Mouse (Mus musculus) intestine, embryonic 14.5 days (tissue): ENCODE measurements at regions not wholly inside any gene's neighbourhood (a gene's known extent, or its start where the extent isn't known, plus 50 kb on each side); places are given as distances from the start of the nearest gene placed in this dataset.

Experiments used
- ATAC-seq: fragments of 200-750 bp; cut with Nextera tagmentation; replicated peaks from 2 replicates; pipeline ENCODE4 v1.8.0; 2017; ENCODE audit warnings: low read depth, moderate number of reproducible peaks, moderate TSS enrichment, moderate library complexity; ENCODE audit not compliant: low FRiP score, low TSS enrichment
- DNase-seq: peaks from one replicate; pipeline ENCODE4 v3.0.0-alpha.2; 2018; ENCODE audit warnings: low spot score
- H3K27ac ChIP-seq: fragments of 300-500 bp; sonication (generic); 2 replicates; pipeline ENCODE4 v1.5.1; 2014; ENCODE audit warnings: low read depth, mild to moderate bottlenecking, control low read depth
- H3K27me3 ChIP-seq: fragments of 300-500 bp; sonication (generic); replicated peaks from 2 replicates; pipeline ENCODE4 v1.6.1; 2014; ENCODE audit warnings: low read length, control low read depth; ENCODE audit not compliant: control insufficient read depth, insufficient read depth
- H3K36me3 ChIP-seq: fragments of 300-500 bp; sonication (generic); 2 replicates; pipeline ENCODE4 v1.6.1; 2014; ENCODE audit warnings: low read length, control low read depth; ENCODE audit not compliant: control insufficient read depth, insufficient read depth
- H3K4me1 ChIP-seq: fragments of 300-500 bp; sonication (generic); replicated peaks from 2 replicates; pipeline ENCODE4 v1.6.1; 2014; ENCODE audit warnings: low read length, control low read depth, mixed read lengths; ENCODE audit not compliant: control insufficient read depth, insufficient read depth
- H3K4me2 ChIP-seq: fragments of 300-500 bp; sonication (generic); 2 replicates; pipeline ENCODE4 v1.6.1; 2014; ENCODE audit warnings: low read length
- H3K4me3 ChIP-seq: fragments of 300-500 bp; sonication (generic); 2 replicates; pipeline ENCODE4 v1.5.1; 2014; ENCODE audit warnings: low read depth, low read length, control low read depth, mixed read lengths
- H3K9ac ChIP-seq: fragments of 300-500 bp; sonication (generic); 2 replicates; pipeline ENCODE4 v1.6.1; 2014; ENCODE audit warnings: mild to moderate bottlenecking, low read length
- H3K9me3 ChIP-seq: fragments of 300-500 bp; sonication (generic); 2 replicates; pipeline ENCODE4 v1.6.1; 2016; ENCODE audit warnings: low read length, control low read depth; ENCODE audit not compliant: control insufficient read depth
- WGBS: fragments of 180-500 bp; shearing (Covaris S2); extraction: QIAGEN DNeasy Blood & Tissue Kit; methylation state at CpG from one replicate; pipeline ENCODE4 v1.1.7; 2014; 5-methylcytosine and 5-hydroxymethylcytosine counted together

- Histone ChIP-seq H3K4me3 (no peak overlapping the region), H3K27me3 (no peaks in the 10 kb centered on the region), H3K4me2 (no peak overlapping the region), H3K4me1 (peaks cover 22% of the 10 kb centered on the region), H3K9ac (no peak overlapping the region), H3K36me3 (no peaks in the 10 kb centered on the region), H3K9me3 (no peaks in the 10 kb centered on the region), H3K27ac (no peak overlapping the region)
- WGBS, result 72% methylated on average over 4 of the region's 4 CpGs
- ATAC-seq (no peak), DNase-seq (no peak)
Observed at GRCm38 (mm10) chr12:79980711-79981110, 132.1 kb downstream of the Zfp36l1 start.

- DNase-seq, result no peak
- Histone ChIP-seq H3K4me2 (no peak overlapping the region), H3K27me3 (no peaks in the 10 kb centered on the region), H3K36me3 (no peaks in the 10 kb centered on the region), H3K9ac (no peak overlapping the region), H3K4me3 (no peak overlapping the region), H3K27ac (no peak overlapping the region), H3K4me1 (peaks cover 26% of the 10 kb centered on the region), H3K9me3 (no peaks in the 10 kb centered on the region)
- ATAC-seq, result no peak
- WGBS, result 92% methylated on average over 3 of the region's 3 CpGs
Observed at GRCm38 (mm10) chr12:79977136-79977535, 135.7 kb downstream of the Zfp36l1 start.

- H3K4me1 ChIP-seq, result peaks cover 41% of the 10 kb centered on the region
- no peak overlapping the region for H3K9ac ChIP-seq
- H3K9me3 ChIP-seq, result no peaks in the 10 kb centered on the region
- H3K27ac ChIP-seq, result peak overlapping the region; percentile 81
- H3K36me3 ChIP-seq, result no peaks in the 10 kb centered on the region
- ATAC-seq, result no peak
- DNase-seq, result no peak
- 32% methylated on average over 9 of the region's 9 CpGs for WGBS
- H3K27me3 ChIP-seq, result no peaks in the 10 kb centered on the region
- H3K4me3 ChIP-seq, result no peak overlapping the region
- H3K4me2 ChIP-seq, result no peak overlapping the region
Observed at GRCm38 (mm10) chr12:79975466-79976239, 137.2 kb downstream of the Zfp36l1 start.

GRCm38 (mm10) chr12:79975050-79975449, 137.8 kb downstream of the Zfp36l1 start:
- ATAC-seq, result no peak
- H3K9ac ChIP-seq, result 0 out of 2 replicates have a peak overlapping the region, but pooled peaks have one; percentile 4

GRCm38 (mm10) chr12:79974530-79974929, 138.3 kb downstream of the Zfp36l1 start:
- WGBS, result 36% methylated on average over 7 of the region's 7 CpGs
- H3K4me1 ChIP-seq, result peaks cover 52% of the 10 kb centered on the region
- no peaks in the 10 kb centered on the region for H3K27me3 ChIP-seq
- H3K9ac ChIP-seq, result no peak overlapping the region
- H3K36me3 ChIP-seq, result no peaks in the 10 kb centered on the region
- H3K4me2 ChIP-seq, result no peak overlapping the region
- no peak overlapping the region for H3K4me3 ChIP-seq
- no peak for ATAC-seq
- no peaks in the 10 kb centered on the region for H3K9me3 ChIP-seq
- peak overlapping the region; percentile 81 for H3K27ac ChIP-seq
- no peak for DNase-seq

More at GRCm38 (mm10) chr12:79975050-79975449, 137.8 kb downstream of the Zfp36l1 start:
- 69% methylated on average over 6 of the region's 6 CpGs for WGBS
- Histone ChIP-seq H3K4me3 (no peak overlapping the region), H3K9me3 (no peaks in the 10 kb centered on the region), H3K36me3 (no peaks in the 10 kb centered on the region), H3K27me3 (no peaks in the 10 kb centered on the region), H3K4me1 (peaks cover 47% of the 10 kb centered on the region), H3K4me2 (no peak overlapping the region), H3K27ac (peak overlapping the region; percentile 81)
- DNase-seq, result no peak

GRCm38 (mm10) chr12:79973566-79974230, 139.1 kb downstream of the Zfp36l1 start:
- Histone ChIP-seq H3K36me3 (no peaks in the 10 kb centered on the region), H3K27ac (peak overlapping the region; percentile 81; the same call in 1 of the 2 replicates), H3K4me2 (no peak overlapping the region), H3K4me1 (peaks cover 60% of the 10 kb centered on the region), H3K9ac (no peak overlapping the region), H3K4me3 (no peak overlapping the region), H3K9me3 (no peaks in the 10 kb centered on the region), H3K27me3 (no peaks in the 10 kb centered on the region)
- WGBS, result 74% methylated on average over 7 of the region's 7 CpGs
- DNase-seq (no peak), ATAC-seq (no peak)

GRCm38 (mm10) chr12:79970981-79971390, 141.8 kb downstream of the Zfp36l1 start:
- H3K4me3 ChIP-seq, result no peak overlapping the region
- WGBS, result 42% methylated on average over 5 of the region's 5 CpGs
- no peaks in the 10 kb centered on the region for H3K27me3 ChIP-seq
- H3K36me3 ChIP-seq, result no peaks in the 10 kb centered on the region
- peaks cover 69% of the 10 kb centered on the region for H3K4me1 ChIP-seq
- no peaks in the 10 kb centered on the region for H3K9me3 ChIP-seq
- ATAC-seq (no peak), DNase-seq (no peak)
- H3K9ac ChIP-seq, result no peak overlapping the region; the same call in 1 of the 2 replicates
- H3K27ac ChIP-seq, result peak overlapping the region; percentile 94
- H3K4me2 ChIP-seq, result no peak overlapping the region

GRCm38 (mm10) chr12:79970227-79970901, 142.4 kb downstream of the Zfp36l1 start:
- no peak for DNase-seq
- no peaks in the 10 kb centered on the region for H3K36me3 ChIP-seq
- H3K4me2 ChIP-seq, result no peak overlapping the region
- H3K9me3 ChIP-seq, result no peaks in the 10 kb centered on the region
- 0 out of 2 replicates have a peak, but pooled peaks have one; percentile 20 for ATAC-seq
- WGBS, result 24% methylated on average over 13 of the region's 13 CpGs
- H3K4me1 ChIP-seq, result peaks cover 69% of the 10 kb centered on the region
- no peaks in the 10 kb centered on the region for H3K27me3 ChIP-seq
- peak overlapping the region; percentile 94 for H3K27ac ChIP-seq
- peak overlapping the region; percentile 40 for H3K9ac ChIP-seq
- no peak overlapping the region for H3K4me3 ChIP-seq
